Mouse (Mus musculus) heart, postnatal 0 days (tissue): Measurements from ENCODE around the gene Gm11060. TPM values are rescaled to one million over a fixed set of nuclear protein-coding genes. Genes with fewer than 3 reads are reported as not detected.

Source experiments
- ATAC-seq: fragments of 200-750 bp; cut with Nextera tagmentation; 2 replicates; pipeline ENCODE4 v1.8.0; 2017; ENCODE audit warnings: low read depth, moderate number of reproducible peaks, moderate library complexity; ENCODE audit not compliant: insufficient read depth
- DNase-seq: peaks from one replicate; pipeline ENCODE4 v3.0.0-alpha.2; 2016; ENCODE audit warnings: low spot score
- H3K27ac ChIP-seq: fragments of 300-500 bp; sonication (generic); 2 replicates; pipeline ENCODE4 v1.5.1; 2014; ENCODE audit warnings: low read depth, mild to moderate bottlenecking
- H3K27me3 ChIP-seq: fragments of 300-500 bp; sonication (generic); 2 replicates; pipeline ENCODE4 v1.6.1; 2014; ENCODE audit warnings: low read length, mixed read lengths; ENCODE audit not compliant: control insufficient read depth, insufficient read depth
- H3K36me3 ChIP-seq: fragments of 300-500 bp; sonication (generic); replicated peaks from 2 replicates; pipeline ENCODE4 v1.6.1; 2014; ENCODE audit warnings: low read length, mixed read lengths; ENCODE audit not compliant: control insufficient read depth, insufficient read depth
- H3K4me1 ChIP-seq: fragments of 300-500 bp; sonication (generic); 2 replicates; pipeline ENCODE4 v1.6.1; 2014; ENCODE audit warnings: antibody characterized with exemption; ENCODE audit not compliant: control insufficient read depth, insufficient read depth
- H3K4me2 ChIP-seq: fragments of 300-500 bp; sonication (generic); 2 replicates; pipeline ENCODE4 v1.6.1; 2014; ENCODE audit warnings: low read depth, mild to moderate bottlenecking, low read length, moderate library complexity
- H3K4me3 ChIP-seq: fragments of 300-500 bp; sonication (generic); 2 replicates; pipeline ENCODE4 v1.5.1; 2014; ENCODE audit warnings: low read depth, low read length
- H3K9ac ChIP-seq: fragments of 300-500 bp; sonication (generic); replicated peaks from 2 replicates; pipeline ENCODE4 v1.6.1; 2014; ENCODE audit warnings: low read depth, low read length, mixed read lengths
- H3K9me3 ChIP-seq: fragments of 300-500 bp; sonication (generic); replicated peaks from 2 replicates; pipeline ENCODE4 v1.6.1; 2016; ENCODE audit warnings: low read length; ENCODE audit not compliant: control insufficient read depth
- CTCF ChIP-seq: IDR thresholded peaks from 2 replicates; pipeline ENCODE4 v1.5.1; 2016; ENCODE audit warnings: antibody characterized with exemption, control low read depth, low read depth
- EP300 ChIP-seq: IDR thresholded peaks from 2 replicates; pipeline ENCODE4 v1.6.1; 2016; ENCODE audit warnings: antibody characterized with exemption, low read depth
- WGBS: fragments of 180-500 bp; shearing (Covaris S2); extraction: QIAGEN DNeasy Blood & Tissue Kit; methylation state at CpG from one replicate; pipeline ENCODE4 v1.1.7; 2014; 5-methylcytosine and 5-hydroxymethylcytosine counted together
- polyA plus RNA-seq: library from polyadenylated mRNA; unstranded; fragments of >200 nt; fragmentation: Nextera tagmentation; extraction: Ambion mirVana; gene quantifications from 2 replicates; pipeline ENCODE4 v1.2.1, GENCODE M21; 2015
- total RNA-seq: library from RNA; depleted of rRNA; stranded (reverse); fragments of >200 nt; gene quantifications from 2 replicates; pipeline ENCODE4 v1.2.3, GENCODE M21; 2014; ENCODE audit warnings: low replicate concordance

The Gm11060 gene
- total and polyA plus RNA-seq, 2 experiments from 2014 or later = not detected

DNA sequence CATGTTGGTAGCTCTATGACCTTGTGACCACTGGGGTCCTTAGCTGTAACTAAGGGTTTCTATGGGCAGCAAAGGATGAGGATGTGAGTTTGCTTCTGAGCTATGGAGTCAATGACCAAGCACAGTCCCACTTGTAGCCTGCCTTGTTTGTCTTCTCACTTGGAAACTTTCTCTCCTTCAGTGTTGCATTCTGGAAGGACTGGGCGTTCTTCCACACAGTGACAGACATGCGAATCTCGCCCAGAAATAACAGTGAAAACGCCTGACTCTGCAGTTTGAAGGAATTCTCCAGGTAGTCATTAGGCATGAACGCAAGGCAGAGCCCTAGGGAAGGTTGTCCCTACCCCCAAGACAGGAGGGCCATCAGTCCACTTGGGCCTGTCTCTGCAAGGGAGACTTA is 827 bp upstream of the Gm11060 start:
- 71% methylated on average over 5 of the region's 5 CpGs for WGBS
- ATAC-seq = no peak
- H3K27ac ChIP-seq = no peak overlapping the region
- H3K9ac ChIP-seq = no peak overlapping the region
- H3K4me3 ChIP-seq = no peak overlapping the region
- peaks cover 6% of the 10 kb centered on the region; the same call in 1 of the 2 replicates for H3K4me1 ChIP-seq
- no peak for TF ChIP-seq CTCF
- no peak for TF ChIP-seq EP300
- no peak for DNase-seq
- H3K4me2 ChIP-seq = no peak overlapping the region
- no peaks in the 10 kb centered on the region for H3K36me3 ChIP-seq
- H3K9me3 ChIP-seq = no peaks in the 10 kb centered on the region
- H3K27me3 ChIP-seq = no peaks in the 10 kb centered on the region

DNA sequence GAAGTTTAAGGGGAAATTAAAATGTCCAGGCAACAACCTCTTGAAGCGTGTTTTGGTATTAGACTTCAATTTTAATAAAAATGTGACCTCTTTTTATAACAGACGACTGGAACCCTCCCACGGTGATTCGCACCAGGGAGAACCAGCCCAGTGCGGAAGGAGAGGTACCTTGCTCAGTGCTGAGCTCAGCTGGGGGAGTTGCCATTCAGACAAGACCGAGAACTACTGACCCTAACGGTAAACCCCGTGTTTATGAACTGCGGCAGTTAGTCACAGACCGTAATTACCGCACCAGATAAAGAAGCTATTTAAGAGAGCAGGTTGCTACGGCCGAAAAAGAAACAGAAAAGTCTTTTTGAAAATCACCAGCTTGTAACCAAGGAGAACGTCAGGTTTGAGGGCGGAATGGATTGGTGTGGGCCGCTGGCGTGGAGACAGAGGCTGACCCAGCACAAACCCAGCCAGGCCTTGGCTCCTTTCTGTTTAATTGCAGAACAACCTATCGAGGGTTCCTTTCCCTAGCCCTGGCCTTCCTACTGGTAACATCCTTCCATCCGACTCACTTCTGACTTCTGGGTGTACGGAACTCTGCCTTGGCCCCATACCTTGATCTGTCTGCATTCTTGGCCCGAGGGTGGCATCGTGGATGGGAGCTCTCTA is 5.6 kb downstream of the Gm11060 start:
- no peaks in the 10 kb centered on the region for H3K4me1 ChIP-seq
- TF ChIP-seq EP300 (no peak), CTCF (no peak)
- H3K9me3 ChIP-seq = no peaks in the 10 kb centered on the region
- 85% methylated on average over 22 of the region's 22 CpGs for WGBS
- H3K4me3 ChIP-seq = no peak overlapping the region
- ATAC-seq = no peak
- no peak overlapping the region for H3K4me2 ChIP-seq
- H3K9ac ChIP-seq = no peak overlapping the region
- no peak overlapping the region for H3K27ac ChIP-seq
- H3K36me3 ChIP-seq = no peaks in the 10 kb centered on the region
- DNase-seq = no peak
- no peaks in the 10 kb centered on the region for H3K27me3 ChIP-seq

DNA sequence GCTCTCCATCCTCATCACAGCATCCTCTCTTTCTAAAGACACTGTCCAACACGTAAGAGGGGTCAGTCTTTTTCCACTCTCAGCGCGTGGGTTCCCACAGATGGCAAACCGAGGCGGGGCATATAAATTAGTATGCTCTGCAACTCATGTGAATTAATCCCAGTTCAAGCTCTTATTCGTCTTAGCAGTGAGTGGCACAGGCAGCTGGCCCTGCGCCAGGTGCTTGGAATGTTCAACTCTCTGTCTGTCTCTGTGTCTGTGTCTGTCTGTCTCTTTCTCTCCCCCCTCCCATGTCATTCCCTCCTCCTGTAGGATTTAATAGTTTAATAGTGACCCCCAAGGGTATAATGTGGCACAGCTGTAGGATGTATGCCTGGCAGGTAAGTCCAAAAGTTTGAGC is 7.6 kb downstream of the Gm11060 start:
- Histone ChIP-seq H3K27me3 (no peaks in the 10 kb centered on the region), H3K4me3 (no peak overlapping the region), H3K27ac (no peak overlapping the region), H3K36me3 (no peaks in the 10 kb centered on the region), H3K4me1 (no peaks in the 10 kb centered on the region), H3K4me2 (no peak overlapping the region), H3K9me3 (no peaks in the 10 kb centered on the region), H3K9ac (no peak overlapping the region)
- ATAC-seq = no peak
- no peak for TF ChIP-seq EP300
- WGBS = 70% methylated on average over 7 of the region's 7 CpGs
- no peak for DNase-seq

DNA sequence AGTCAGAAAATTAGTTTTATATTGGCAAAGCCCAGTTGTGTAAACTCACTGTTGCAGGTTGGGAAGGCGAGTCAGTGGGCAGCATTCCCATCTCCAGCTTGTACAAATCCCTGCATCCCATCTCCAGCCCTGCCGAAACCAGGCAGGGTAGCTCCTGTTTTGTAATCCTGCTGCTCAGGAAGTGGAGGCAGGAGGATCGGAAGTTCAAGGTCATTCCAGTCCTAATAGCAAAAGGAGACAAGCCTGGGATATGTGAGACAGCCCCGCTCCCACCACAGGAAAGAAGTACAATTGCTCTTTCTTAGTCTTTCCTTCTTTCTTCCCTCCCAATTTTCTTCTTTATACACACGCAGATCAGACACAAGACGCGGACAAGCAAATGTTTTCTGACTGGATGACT is 8.7 kb downstream of the Gm11060 start:
- Histone ChIP-seq H3K4me1 (no peaks in the 10 kb centered on the region), H3K4me3 (no peak overlapping the region), H3K36me3 (no peaks in the 10 kb centered on the region), H3K9ac (no peak overlapping the region), H3K27ac (no peak overlapping the region), H3K4me2 (no peak overlapping the region), H3K9me3 (no peaks in the 10 kb centered on the region), H3K27me3 (no peaks in the 10 kb centered on the region)
- TF ChIP-seq EP300 (no peak), CTCF (no peak)
- ATAC-seq = no peak
- no peak for DNase-seq
- 50% methylated on average over 7 of the region's 7 CpGs for WGBS

DNA sequence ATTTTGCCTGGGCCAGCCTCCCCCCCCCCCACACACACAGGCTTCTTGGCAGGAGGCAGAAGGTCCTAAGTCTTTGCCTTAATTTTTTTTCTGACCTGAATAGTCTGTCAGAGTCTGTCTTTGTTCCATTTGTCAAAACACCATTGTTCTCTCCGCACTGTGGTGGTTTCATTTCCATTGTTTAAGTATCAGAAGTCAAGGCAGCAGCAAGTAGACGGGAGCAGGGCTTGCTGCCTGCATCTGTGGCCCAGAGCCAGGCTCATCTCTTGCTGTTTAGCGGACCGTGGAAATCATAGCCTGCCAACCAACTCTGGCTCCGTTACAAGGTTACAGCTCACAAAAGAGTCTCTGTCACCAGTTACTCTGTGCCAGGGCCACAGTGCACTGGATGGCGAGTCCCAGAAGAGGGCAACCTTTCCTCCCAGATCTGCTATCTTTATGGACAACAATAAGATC is 16.9 kb downstream of the Gm11060 start:
- Histone ChIP-seq H3K27ac (0 out of 2 replicates have a peak overlapping the region, but pooled peaks have one; percentile 48), H3K4me1 (no peaks in the 10 kb centered on the region), H3K9me3 (no peaks in the 10 kb centered on the region), H3K9ac (no peak overlapping the region), H3K36me3 (no peaks in the 10 kb centered on the region), H3K4me3 (no peak overlapping the region), H3K4me2 (no peak overlapping the region), H3K27me3 (no peaks in the 10 kb centered on the region)
- no peak for TF ChIP-seq EP300
- TF ChIP-seq CTCF = peak; percentile 45
- ATAC-seq (peak; percentile 89), DNase-seq (peak; percentile 82)
- WGBS = 7% methylated on average over 6 of the region's 6 CpGs

DNA sequence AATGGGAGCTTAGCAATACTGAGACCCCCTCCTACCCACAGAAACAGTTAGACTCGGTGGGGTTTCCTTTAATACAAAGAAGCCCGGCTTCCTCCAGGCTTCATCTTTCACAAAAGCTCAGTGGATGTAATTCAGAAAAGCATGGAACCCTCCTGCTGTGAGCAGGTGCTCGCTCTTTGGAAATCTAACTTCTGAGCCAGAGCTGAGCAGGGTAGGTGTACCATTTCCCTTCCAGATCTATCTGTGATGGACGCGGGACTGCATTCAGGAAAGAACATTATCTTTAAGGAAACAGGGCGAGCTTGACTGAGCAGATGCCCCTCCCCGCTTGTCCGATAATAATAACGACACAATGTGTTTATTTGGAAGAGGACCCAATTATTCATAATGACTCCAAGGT is 22.3 kb downstream of the Gm11060 start:
- Histone ChIP-seq H3K36me3 (no peaks in the 10 kb centered on the region), H3K27me3 (0 out of 2 replicates have a peak, but pooled peaks cover 6% of the 10 kb centered on the region), H3K27ac (no peak overlapping the region), H3K9me3 (no peaks in the 10 kb centered on the region), H3K4me1 (no peaks in the 10 kb centered on the region), H3K4me2 (no peak overlapping the region), H3K9ac (no peak overlapping the region), H3K4me3 (no peak overlapping the region)
- WGBS = 45% methylated on average over 9 of the region's 9 CpGs
- no peak for TF ChIP-seq CTCF
- no peak for TF ChIP-seq EP300
- no peak for ATAC-seq
- no peak for DNase-seq
